Mouse (Mus musculus) mouse trophoblast stem cell (cell line): ENCODE data around the gene Zfp580.

Experiments
- in situ Hi-C, 2 experiments: fragments of 300-500 bp; cut with MseI, MboI; formaldehyde crosslinking; loops; 2 replicates in 1 of 2; 3 replicates in 1 of 2; pipeline ENCODE4 v1.15.1; 2025

Gene Zfp580

GRCm38 (mm10) chr7:5035628-5036027, 15.7 kb upstream of the Zfp580 start:
- in situ Hi-C loops, result no loop called here

GRCm38 (mm10) chr7:5036136-5036535, 15.2 kb upstream of the Zfp580 start:
- in situ Hi-C loops, result no loop called here

GRCm38 (mm10) chr7:5037026-5037425, 14.3 kb upstream of the Zfp580 start:
- in situ Hi-C loops, result no loop called here

- in situ Hi-C loops, result no loop called here
Observed at GRCm38 (mm10) chr7:5037467-5037866, 13.9 kb upstream of the Zfp580 start.

GRCm38 (mm10) chr7:5038109-5038732, 13.1 kb upstream of the Zfp580 start, which contains the start of gene Zfp784:
Zfp784 (minus strand) TSS chr7:5038446.
- in situ Hi-C loops, result no loop called here

GRCm38 (mm10) chr7:5038940-5039339, 12.4 kb upstream of the Zfp580 start:
- in situ Hi-C loops, result no loop called here

- in situ Hi-C loops, result loop anchor here (5.0 to 10.0 kb wide), 2 partner anchors 100 to 103 kb away; no protein-coding TSS in a partner anchor
Observed at GRCm38 (mm10) chr7:5044981-5045380, 6.4 kb upstream of the Zfp580 start.

- in situ Hi-C loops, result loop anchor here (5.0 to 10.0 kb wide), 2 partner anchors 101 to 104 kb away; no protein-coding TSS in a partner anchor
Observed at GRCm38 (mm10) chr7:5046112-5046511, 5.2 kb upstream of the Zfp580 start.

GRCm38 (mm10) chr7:5047313-5047712, 4.0 kb upstream of the Zfp580 start:
- in situ Hi-C loops, result loop anchor here (5.0 to 10.0 kb wide), 2 partner anchors 103 to 105 kb away; no protein-coding TSS in a partner anchor

GRCm38 (mm10) chr7:5052438-5052837, 1.1 kb downstream of the Zfp580 start:
- in situ Hi-C loops, result no loop called here

- in situ Hi-C loops, result no loop called here
Observed at GRCm38 (mm10) chr7:5052931-5053343, 1.6 kb downstream of the Zfp580 start.

GRCm38 (mm10) chr7:5053456-5054179, 2.3 kb downstream of the Zfp580 start:
- in situ Hi-C loops, result no loop called here

- in situ Hi-C loops, result no loop called here
Observed at GRCm38 (mm10) chr7:5056651-5057263, 5.4 kb downstream of the Zfp580 start.

- in situ Hi-C loops, result no loop called here
Observed at GRCm38 (mm10) chr7:5057381-5057780, 6.0 kb downstream of the Zfp580 start.

- in situ Hi-C loops, result no loop called here
Observed at GRCm38 (mm10) chr7:5057804-5058203, 6.5 kb downstream of the Zfp580 start.

- in situ Hi-C loops, result no loop called here
Observed at GRCm38 (mm10) chr7:5058631-5059030, 7.3 kb downstream of the Zfp580 start.

GRCm38 (mm10) chr7:5059421-5059820, 8.1 kb downstream of the Zfp580 start:
- in situ Hi-C loops, result no loop called here

GRCm38 (mm10) chr7:5060239-5060731, 8.9 kb downstream of the Zfp580 start:
- in situ Hi-C loops, result no loop called here

- in situ Hi-C loops, result no loop called here
Observed at GRCm38 (mm10) chr7:5060944-5061773, 9.8 kb downstream of the Zfp580 start.

GRCm38 (mm10) chr7:5061774-5062359, 10.5 kb downstream of the Zfp580 start, which contains the start of gene U2af2:
U2af2 (plus strand) TSS chr7:5062143.
- in situ Hi-C loops, result no loop called here
